Mouse (Mus musculus): ENCODE results near the gene Wwox. TPM values are rescaled to one million over a fixed set of nuclear protein-coding genes. Genes with fewer than 3 reads are reported as not detected.

Wwox gene
- polyA plus RNA-seq, 1 experiment from 2014 or later: 10.5 TPM

- 75% methylated on average over 12 of the region's 12 CpGs for whole genome bisulfite sequencing
- Histone ChIP-seq H3K4me1 (no peaks in the 10 kb centered on the region), H3K27ac (no peak overlapping the region), H3K9me3 (no peaks in the 10 kb centered on the region), H3K4me2 (replicated peaks) (no peak overlapping the region), H3K9ac (no peak overlapping the region), H3K4me3 (no peak overlapping the region), H3K36me3 (no peaks in the 10 kb centered on the region), H3K27me3 (no peaks in the 10 kb centered on the region)
- 0 out of 2 replicates have a peak, but pooled peaks have one; percentile 47 for ATAC-seq (ENCODE audit: insufficient number of reproducible peaks, insufficient read depth, low FRiP score, low TSS enrichment)
Measured at GRCm38 (mm10) chr8:114899157-114899556, 459.7 kb downstream of the Wwox start.

- H3K9ac ChIP-seq: no peak overlapping the region
- H3K27me3 ChIP-seq: no peaks in the 10 kb centered on the region
- no peak overlapping the region for H3K4me2 ChIP-seq (replicated peaks)
- H3K9me3 ChIP-seq: no peaks in the 10 kb centered on the region
- H3K4me1 ChIP-seq: no peaks in the 10 kb centered on the region
- H3K36me3 ChIP-seq: no peaks in the 10 kb centered on the region
- WGBS: 82% methylated on average over 5 of the region's 5 CpGs
- H3K27ac ChIP-seq: no peak overlapping the region
- H3K4me3 ChIP-seq: no peak overlapping the region
- ATAC-seq (ENCODE audit: insufficient number of reproducible peaks, insufficient read depth, low FRiP score, low TSS enrichment): no peak
Measured at GRCm38 (mm10) chr8:114902584-114902983, 463.1 kb downstream of the Wwox start.

GRCm38 (mm10) chr8:114908086-114908485 is 468.6 kb downstream of the Wwox start:
- no peak for ATAC-seq (ENCODE audit: insufficient number of reproducible peaks, insufficient read depth, low FRiP score, low TSS enrichment)
- H3K27me3 ChIP-seq: no peaks in the 10 kb centered on the region
- 93% methylated on average over 8 of the region's 8 CpGs for WGBS
- no peak overlapping the region for H3K4me3 ChIP-seq
- H3K4me2 ChIP-seq (replicated peaks): no peak overlapping the region
- H3K4me1 ChIP-seq: no peaks in the 10 kb centered on the region
- no peak overlapping the region for H3K27ac ChIP-seq
- no peak overlapping the region for H3K9ac ChIP-seq
- no peaks in the 10 kb centered on the region for H3K9me3 ChIP-seq
- H3K36me3 ChIP-seq: no peaks in the 10 kb centered on the region

GRCm38 (mm10) chr8:114908589-114908988 is 469.1 kb downstream of the Wwox start:
- no peaks in the 10 kb centered on the region for H3K9me3 ChIP-seq
- H3K9ac ChIP-seq: no peak overlapping the region
- ATAC-seq (ENCODE audit: insufficient number of reproducible peaks, insufficient read depth, low FRiP score, low TSS enrichment): no peak
- H3K27ac ChIP-seq: no peak overlapping the region
- whole genome bisulfite sequencing: 84% methylated on average over 7 of the region's 7 CpGs
- no peak overlapping the region for H3K4me3 ChIP-seq
- no peak overlapping the region for H3K4me2 ChIP-seq (replicated peaks)
- no peaks in the 10 kb centered on the region for H3K4me1 ChIP-seq
- H3K27me3 ChIP-seq: no peaks in the 10 kb centered on the region
- no peaks in the 10 kb centered on the region for H3K36me3 ChIP-seq

- Histone ChIP-seq H3K9ac (no peak overlapping the region), H3K9me3 (no peaks in the 10 kb centered on the region), H3K4me2 (replicated peaks) (no peak overlapping the region), H3K27ac (no peak overlapping the region), H3K4me3 (no peak overlapping the region), H3K36me3 (no peaks in the 10 kb centered on the region), H3K27me3 (no peaks in the 10 kb centered on the region), H3K4me1 (no peaks in the 10 kb centered on the region)
- ATAC-seq (ENCODE audit: insufficient number of reproducible peaks, insufficient read depth, low FRiP score, low TSS enrichment): no peak
- 81% methylated on average over 9 of the region's 9 CpGs for WGBS
Measured at GRCm38 (mm10) chr8:114909146-114909545, 469.7 kb downstream of the Wwox start.

GRCm38 (mm10) chr8:114911031-114911580 is 471.7 kb downstream of the Wwox start:
- no peak for ATAC-seq (ENCODE audit: insufficient number of reproducible peaks, insufficient read depth, low FRiP score, low TSS enrichment)
- WGBS: 85% methylated on average over 17 of the region's 17 CpGs

GRCm38 (mm10) chr8:114923629-114924028 is 484.2 kb downstream of the Wwox start:
- Histone ChIP-seq H3K4me2 (replicated peaks) (no peak overlapping the region), H3K9ac (no peak overlapping the region), H3K27ac (no peak overlapping the region), H3K9me3 (no peaks in the 10 kb centered on the region), H3K4me1 (peaks cover 14% of the 10 kb centered on the region), H3K36me3 (no peaks in the 10 kb centered on the region), H3K27me3 (no peaks in the 10 kb centered on the region), H3K4me3 (no peak overlapping the region)
- 74% methylated on average over 7 of the region's 7 CpGs for WGBS
- ATAC-seq (ENCODE audit: insufficient number of reproducible peaks, insufficient read depth, low FRiP score, low TSS enrichment): no peak

More at GRCm38 (mm10) chr8:114911031-114911580, 471.7 kb downstream of the Wwox start:
- Histone ChIP-seq H3K27me3 (no peaks in the 10 kb centered on the region), H3K4me1 (no peaks in the 10 kb centered on the region; the same call in 1 of the 2 replicates), H3K4me3 (no peak overlapping the region), H3K4me2 (replicated peaks) (no peak overlapping the region), H3K9me3 (no peaks in the 10 kb centered on the region), H3K9ac (no peak overlapping the region), H3K27ac (no peak overlapping the region), H3K36me3 (no peaks in the 10 kb centered on the region)

- no peaks in the 10 kb centered on the region for H3K27me3 ChIP-seq
- no peak overlapping the region for H3K4me2 ChIP-seq (replicated peaks)
- H3K36me3 ChIP-seq: no peaks in the 10 kb centered on the region
- H3K27ac ChIP-seq: no peak overlapping the region
- H3K9ac ChIP-seq: no peak overlapping the region
- no peak overlapping the region for H3K4me3 ChIP-seq
- peaks cover 25% of the 10 kb centered on the region for H3K4me1 ChIP-seq
- ATAC-seq (ENCODE audit: insufficient number of reproducible peaks, insufficient read depth, low FRiP score, low TSS enrichment): no peak
- no peaks in the 10 kb centered on the region for H3K9me3 ChIP-seq
- 51% methylated on average over 8 of the region's 8 CpGs for WGBS
Measured at GRCm38 (mm10) chr8:114927412-114927811, 488.0 kb downstream of the Wwox start.

GRCm38 (mm10) chr8:114927917-114928316 is 488.5 kb downstream of the Wwox start:
- no peaks in the 10 kb centered on the region for H3K36me3 ChIP-seq
- peaks cover 29% of the 10 kb centered on the region for H3K4me1 ChIP-seq
- no peak overlapping the region for H3K4me2 ChIP-seq (replicated peaks)
- WGBS: 86% methylated on average over 4 of the region's 4 CpGs
- no peak overlapping the region for H3K27ac ChIP-seq
- ATAC-seq (ENCODE audit: insufficient number of reproducible peaks, insufficient read depth, low FRiP score, low TSS enrichment): no peak
- H3K27me3 ChIP-seq: no peaks in the 10 kb centered on the region
- H3K9me3 ChIP-seq: no peaks in the 10 kb centered on the region
- H3K4me3 ChIP-seq: no peak overlapping the region
- H3K9ac ChIP-seq: no peak overlapping the region

GRCm38 (mm10) chr8:114929597-114929996 is 490.1 kb downstream of the Wwox start:
- no peak overlapping the region for H3K4me2 ChIP-seq (replicated peaks)
- 93% methylated on average over 4 of the region's 4 CpGs for WGBS
- no peaks in the 10 kb centered on the region for H3K36me3 ChIP-seq
- peaks cover 29% of the 10 kb centered on the region for H3K4me1 ChIP-seq
- H3K4me3 ChIP-seq: no peak overlapping the region
- no peak for ATAC-seq (ENCODE audit: insufficient number of reproducible peaks, insufficient read depth, low FRiP score, low TSS enrichment)
- no peak overlapping the region for H3K9ac ChIP-seq
- no peaks in the 10 kb centered on the region for H3K9me3 ChIP-seq
- no peak overlapping the region for H3K27ac ChIP-seq
- no peaks in the 10 kb centered on the region for H3K27me3 ChIP-seq

- Histone ChIP-seq H3K36me3 (no peaks in the 10 kb centered on the region), H3K4me3 (no peak overlapping the region), H3K4me2 (replicated peaks) (peak overlapping the region; percentile 33), H3K4me1 (peaks cover 28% of the 10 kb centered on the region), H3K9ac (no peak overlapping the region), H3K27me3 (no peaks in the 10 kb centered on the region), H3K9me3 (no peaks in the 10 kb centered on the region), H3K27ac (peak overlapping the region; percentile 72)
- ATAC-seq (ENCODE audit: insufficient number of reproducible peaks, insufficient read depth, low FRiP score, low TSS enrichment): 0 out of 2 replicates have a peak, but pooled peaks have one; percentile 50
- 15% methylated on average over 18 of the region's 18 CpGs for WGBS
Measured at GRCm38 (mm10) chr8:114932071-114932630, 492.7 kb downstream of the Wwox start.

- Histone ChIP-seq H3K27me3 (no peaks in the 10 kb centered on the region), H3K4me3 (no peak overlapping the region), H3K9ac (no peak overlapping the region), H3K4me1 (peaks cover 18% of the 10 kb centered on the region), H3K9me3 (no peaks in the 10 kb centered on the region), H3K4me2 (replicated peaks) (no peak overlapping the region), H3K36me3 (no peaks in the 10 kb centered on the region), H3K27ac (no peak overlapping the region)
- ATAC-seq (ENCODE audit: insufficient number of reproducible peaks, insufficient read depth, low FRiP score, low TSS enrichment): no peak
- 74% methylated on average over 1 of the region's 1 CpGs for WGBS
Measured at GRCm38 (mm10) chr8:114933248-114933647, 493.8 kb downstream of the Wwox start.
